Mouse (Mus musculus) left cerebral cortex, adult 18-20 months (tissue): ENCODE measurements around the gene Plcb3. TPM values are rescaled to one million over a fixed set of nuclear protein-coding genes. Genes with fewer than 3 reads are reported as not detected.

ENCODE experiments used
- DNase-seq, 2 experiments: peaks; one replicate each; pipeline ENCODE4 v3.0.0; 2021 to 2022; ENCODE audit warnings: low spot score in 2 of 2, mixed read lengths in 1 of 2
- microRNA-seq, 2 experiments: library from miRNA; unstranded; fragments of <30 nt; microRNA quantifications; one replicate each; pipeline ENCODE4 v1.2.0; 2021
- total RNA-seq, 2 experiments: library from RNA; stranded (reverse); gene quantifications; 2 replicates each; pipeline ENCODE4 v1.2.3; 2021

Gene Plcb3
- total RNA-seq, 2 experiments from 2014 or later, result 14.2 to 14.6 TPM

GRCm38 (mm10) chr19:6907811-6908540 lies 68.3 kb downstream of the Plcb3 start:
- DNase-seq, result no peak

GRCm38 (mm10) chr19:6907094-6907493 lies 69.2 kb downstream of the Plcb3 start:
- DNase-seq, result no peak

DNA sequence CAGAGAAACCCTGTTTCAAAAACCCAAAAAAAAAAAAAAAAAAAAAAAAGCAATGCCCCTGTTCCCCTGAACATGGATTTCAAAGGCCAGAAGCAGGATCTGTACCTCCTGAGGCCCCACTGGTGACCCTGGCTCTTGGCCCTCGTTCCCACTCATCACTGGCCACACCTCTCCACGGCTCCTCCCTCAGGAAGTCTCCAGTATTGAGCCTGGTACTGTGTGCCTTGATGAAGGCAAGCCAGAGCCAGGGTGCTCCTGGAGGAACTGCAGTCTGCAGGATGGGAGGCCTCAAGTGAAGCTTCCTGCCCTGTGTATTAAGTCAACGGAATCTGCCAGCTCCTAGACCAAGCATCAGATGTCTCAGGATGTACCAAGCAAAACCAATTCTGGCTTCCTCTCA lies 70.1 kb downstream of the Plcb3 start:
- no peak for DNase-seq

DNA sequence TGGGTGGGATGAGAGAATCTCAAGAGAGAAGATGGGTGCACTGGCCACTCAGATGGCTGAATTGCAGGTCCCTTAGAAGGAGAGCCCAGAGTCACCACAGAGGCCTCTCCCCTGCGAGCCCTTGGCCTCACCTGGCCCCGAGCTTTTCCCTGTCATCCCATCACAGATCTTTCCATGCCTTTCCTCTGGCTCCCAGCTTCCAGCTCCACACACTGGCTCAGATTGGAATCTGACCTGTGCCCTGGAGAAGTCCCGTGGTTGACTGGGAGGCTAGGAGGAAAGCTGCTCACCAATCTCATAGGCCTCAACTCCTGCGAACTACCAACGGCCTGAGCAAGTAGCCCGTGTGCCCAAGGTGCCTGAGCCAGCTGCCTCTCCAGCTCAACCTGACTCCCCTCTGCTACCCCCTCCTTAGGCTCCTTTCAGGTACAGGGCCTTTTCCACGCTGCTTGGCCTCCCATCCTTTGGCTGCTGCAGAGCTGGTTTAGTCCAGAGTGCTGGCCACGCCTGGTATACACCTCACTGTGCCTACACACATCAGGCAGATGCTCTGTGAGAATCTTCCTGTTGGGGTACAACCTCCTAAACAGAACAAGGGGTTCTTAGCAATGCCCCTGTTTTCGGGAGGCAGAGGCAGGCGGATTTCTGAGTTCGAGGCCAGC lies 70.6 kb downstream of the Plcb3 start:
- no peak for DNase-seq

DNA sequence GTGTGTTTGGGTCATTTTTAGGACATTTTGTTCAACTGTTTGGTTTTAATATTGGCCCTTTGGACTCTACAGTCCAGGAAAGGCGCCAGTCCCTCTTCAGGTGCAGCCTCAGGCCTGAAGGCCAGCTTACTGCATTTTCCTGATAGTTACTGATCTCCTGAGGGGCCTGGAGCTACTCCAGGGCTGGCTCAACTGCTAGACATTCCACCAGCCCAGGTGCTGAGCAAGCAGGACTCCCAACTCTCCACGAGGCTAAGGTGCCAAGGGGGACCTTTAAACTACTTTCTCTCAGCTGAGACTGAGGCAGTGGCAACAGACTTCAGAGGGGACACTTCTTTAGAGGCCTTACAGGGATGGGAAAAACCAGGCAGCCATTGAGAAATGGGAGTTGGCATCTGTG lies 71.4 kb downstream of the Plcb3 start:
- no peak for DNase-seq

GRCm38 (mm10) chr19:6903031-6903430 lies 73.2 kb downstream of the Plcb3 start:
- DNase-seq, result no peak

Small RNA genes lying within 50 kb of the gene (microRNA-seq; reads per million reads assigned to microRNA genes)
- gene Mir6990, result 6.0 to 8.5 reads per million in 2 experiments

Other genes with a start within 250 kb of the Plcb3 start
- gene Rps6ka4, start 135.8 kb downstream of the Plcb3 start, total RNA-seq, result 10 to 100 TPM; 37.2 to 44.4 TPM
- gene Ccdc88b, start 118.3 kb downstream of the Plcb3 start, total RNA-seq, result 1 to 10 TPM; 3.4 to 3.5 TPM
- gene Trmt112, start 66.8 kb downstream of the Plcb3 start, total RNA-seq, result 10 to 100 TPM; 46.2 to 46.4 TPM
- gene Prdx5, start 66.4 kb downstream of the Plcb3 start, total RNA-seq, result 100 to 1,000 TPM; 367 to 381 TPM
- gene Esrra, start 54.7 kb downstream of the Plcb3 start, total RNA-seq, result 10 to 100 TPM; 69.5 to 72.2 TPM
- 10 to 100 TPM; 16.9 to 22.5 TPM for gene Catsperz, start 51.1 kb downstream of the Plcb3 start, total RNA-seq
- gene Kcnk4, start 42.0 kb downstream of the Plcb3 start, total RNA-seq, result 10 to 100 TPM; 29.2 to 37.4 TPM
- 10 to 100 TPM; 39.0 to 40.5 TPM for gene Bad, start 34.6 kb downstream of the Plcb3 start, total RNA-seq
- 100 to 1,000 TPM; 103 to 106 TPM for gene Gpr137, start 34.0 kb downstream of the Plcb3 start, total RNA-seq
- gene Ppp1r14b, start 1.5 kb downstream of the Plcb3 start, total RNA-seq, result 10 to 100 TPM; 54.7 to 64.7 TPM
- gene Fkbp2, start 4.0 kb upstream of the Plcb3 start, total RNA-seq, result 100 to 1,000 TPM; 106 to 115 TPM
- gene Vegfb, start 11.2 kb upstream of the Plcb3 start, total RNA-seq, result 10 to 100 TPM; 93.3 to 98.7 TPM
- 10 to 100 TPM; 27.8 to 31.8 TPM for gene Dnajc4, start 16.1 kb upstream of the Plcb3 start, total RNA-seq
- gene Nudt22, start 19.6 kb upstream of the Plcb3 start, total RNA-seq, result 10 to 100 TPM; 12.2 to 14.2 TPM
- 10 to 100 TPM; 19.6 to 24.6 TPM for gene Trpt1, start 19.7 kb upstream of the Plcb3 start, total RNA-seq
- gene Fermt3, start 43.0 kb upstream of the Plcb3 start, total RNA-seq, result 1 to 10 TPM; 4.0 to 4.5 TPM
- gene Stip1, start 63.5 kb upstream of the Plcb3 start, total RNA-seq, result 100 to 1,000 TPM; 211 to 217 TPM
- 10 to 100 TPM; 15.0 to 16.6 TPM for gene Macrod1, start 80.3 kb upstream of the Plcb3 start, total RNA-seq
- gene Flrt1, start 129.3 kb upstream of the Plcb3 start, total RNA-seq, result 10 to 100 TPM; 40.9 to 42.8 TPM
- 100 to 1,000 TPM; 274 to 284 TPM for gene Otub1, start 229.8 kb upstream of the Plcb3 start, total RNA-seq
- 1,000 to 10,000 TPM in 1 of 2 experiments, 100 to 1,000 TPM in 1; 906 to 1,040 TPM for gene Cox8a, start 241.1 kb upstream of the Plcb3 start, total RNA-seq